ENCODE assay signal across 20 mouse cellular contexts in genomic region chr9:64528595-64528994, GRCm38 (mm10).
DNase-seq lines count a peak whose midpoint lies in the region; ATAC-seq and TF ChIP-seq lines count a peak whose summit lies in the region.
"Had no signal": no experiment of that assay in that cellular context is flagged by ENCODE, and none has a peak within 500 bp of the region (broad histone marks: within the 10 kb centered on the region; RNA-seq: fewer than 3 reads in every experiment).

No protein-coding gene starts in this region.

- H3K4me1 ChIP-seq in liver, embryonic 13.5 days (replicated peaks) = peaks cover 43% of the 10 kb centered on the region
- H3K4me1 ChIP-seq in liver, postnatal 0 days (ENCODE audit: insufficient read depth) = peaks cover 15% of the 10 kb centered on the region; the same call in 1 of the 2 replicates

- WGBS in liver, embryonic 13.5 days (ENCODE audit: insufficient replicate concordance) = 60% methylated on average over 2 of the region's 2 CpGs
- 52% methylated on average over 2 of the region's 2 CpGs for WGBS in liver, postnatal 0 days (ENCODE audit: insufficient replicate concordance)

- DNase-seq in adrenal gland, adult (ENCODE audit: inconsistent age in 2 of 2, low spot score in 1 of 2) = peak; percentile 28 to 76
- no peak for DNase-seq in adrenal gland, adult 18-20 months (ENCODE audit: low spot score in 2 of 2)
- no peak for DNase-seq in frontal cortex, postnatal 14 days (ENCODE audit: low spot score in 2 of 2)
- no peak for DNase-seq in liver, embryonic 13.5 days
- no peak for DNase-seq in liver, postnatal 0 days
- DNase-seq in NIH3T3 (ENCODE audit: low read depth) = peak; percentile 3
- no peak for DNase-seq in gastrocnemius, postnatal 4 days (ENCODE audit: low spot score in 2 of 2)
- DNase-seq: heart, postnatal 36 days; kidney, adult 8-10 months; kidney, postnatal 36 days; lung, postnatal 14 days; thymus, postnatal 4 days had no signal

- peak overlapping the region; percentile 27; the same call in 1 of the 2 replicates for H3K27ac ChIP-seq in liver, embryonic 13.5 days
- no peak overlapping the region for H3K27ac ChIP-seq in liver, postnatal 0 days (ENCODE audit: low read depth)
- H3K27ac ChIP-seq: forebrain, embryonic 12.5 days; limb, embryonic 12.5 days; neural tube, embryonic 12.5 days had no signal

- H3K9ac ChIP-seq in liver, embryonic 13.5 days = no peak overlapping the region
- no peak overlapping the region for H3K9ac ChIP-seq in liver, postnatal 0 days (replicated peaks)
- H3K9ac ChIP-seq: heart, embryonic 12.5 days; limb, embryonic 12.5 days; neural tube, embryonic 12.5 days had no signal

- no peaks in the 10 kb centered on the region for H3K27me3 ChIP-seq in liver, embryonic 13.5 days
- H3K27me3 ChIP-seq in liver, postnatal 0 days (ENCODE audit: insufficient read depth, low read length) = no peaks in the 10 kb centered on the region
- H3K27me3 ChIP-seq: neural tube, embryonic 12.5 days had no signal

- TF ChIP-seq EP300 in liver, postnatal 0 days (IDR thresholded peaks at IDR 0.05; ENCODE audit: low read depth) = no peak

- ATAC-seq in frontal cortex, adult (ENCODE audit: low TSS enrichment) = peak; percentile 80
- ATAC-seq in liver, embryonic 13.5 days (ENCODE audit: low read depth) = no peak
- ATAC-seq in liver, postnatal 0 days = no peak
- ATAC-seq: CD4-positive, CD25-positive, alpha-beta regulatory T cell, adult 4 months had no signal

- TF ChIP-seq CTCF in liver, postnatal 0 days (IDR thresholded peaks at IDR 0.05; ENCODE audit: low read depth) = no peak

- H3K36me3 ChIP-seq in liver, embryonic 13.5 days = no peaks in the 10 kb centered on the region
- no peaks in the 10 kb centered on the region for H3K36me3 ChIP-seq in liver, postnatal 0 days (replicated peaks; ENCODE audit: insufficient read depth, low read length)
- H3K36me3 ChIP-seq: forebrain, embryonic 12.5 days; G1E; heart, embryonic 12.5 days; limb, embryonic 12.5 days; neural tube, embryonic 12.5 days had no signal

- no peak overlapping the region for H3K4me3 ChIP-seq in liver, embryonic 13.5 days (replicated peaks)
- no peak overlapping the region for H3K4me3 ChIP-seq in liver, postnatal 0 days (ENCODE audit: low read depth, low read length)
- H3K4me3 ChIP-seq: forebrain, embryonic 12.5 days; heart, embryonic 12.5 days; limb, embryonic 12.5 days; megakaryocyte, embryonic 14.5 days; neural tube, embryonic 12.5 days had no signal

- H3K9me3 ChIP-seq in liver, embryonic 13.5 days (replicated peaks) = no peaks in the 10 kb centered on the region
- H3K9me3 ChIP-seq in liver, postnatal 0 days (ENCODE audit: low read length) = no peaks in the 10 kb centered on the region
- H3K9me3 ChIP-seq: forebrain, embryonic 12.5 days; G1E; heart, embryonic 12.5 days; limb, embryonic 12.5 days; neural tube, embryonic 12.5 days had no signal

- no peak overlapping the region for H3K4me2 ChIP-seq in liver, embryonic 13.5 days
- no peak overlapping the region for H3K4me2 ChIP-seq in liver, postnatal 0 days (ENCODE audit: low read depth, low read length)
- H3K4me2 ChIP-seq: forebrain, embryonic 12.5 days; heart, embryonic 12.5 days; limb, embryonic 12.5 days; neural tube, embryonic 12.5 days had no signal

Comparison
In these comparisons a context has a peak if more than half of its experiments do, and no peak if none do; other contexts are left out.
1. DNase-seq: peak in adrenal gland, adult (2 of 2) and NIH3T3 (single experiment); none in adrenal gland, adult 18-20 months (0 of 2), frontal cortex, postnatal 14 days (0 of 2), liver, embryonic 13.5 days (single experiment), liver, postnatal 0 days (single experiment) and gastrocnemius, postnatal 4 days (0 of 2).